Mouse (Mus musculus) hindbrain, postnatal 0 days (tissue): ENCODE measurements at regions not wholly inside any gene's neighbourhood (a gene's known extent, or its start where the extent isn't known, plus 50 kb on each side); places are given as distances from the start of the nearest gene placed in this dataset.

ENCODE experiments used
- ATAC-seq: fragments of 200-750 bp; cut with Nextera tagmentation; 2 replicates; pipeline ENCODE4 v1.8.0; 2017; ENCODE audit warnings: mild to moderate bottlenecking, moderate TSS enrichment, moderate library complexity
- DNase-seq: peaks from one replicate; pipeline ENCODE4 v3.0.0-alpha.2; 2015; ENCODE audit warnings: low spot score
- H3K27ac ChIP-seq: fragments of 300-500 bp; sonication (generic); 2 replicates; pipeline ENCODE4 v1.5.1; 2014; ENCODE audit warnings: mild to moderate bottlenecking
- H3K27me3 ChIP-seq: fragments of 300-500 bp; sonication (generic); 2 replicates; pipeline ENCODE4 v1.6.1; 2014; ENCODE audit warnings: low read length, mixed read lengths; ENCODE audit not compliant: insufficient read depth
- H3K36me3 ChIP-seq: fragments of 300-500 bp; sonication (generic); 2 replicates; pipeline ENCODE4 v1.6.1; 2014; ENCODE audit warnings: low read length, mixed read lengths; ENCODE audit not compliant: insufficient read depth
- H3K4me1 ChIP-seq: fragments of 300-500 bp; sonication (generic); 2 replicates; pipeline ENCODE4 v1.6.1; 2014; ENCODE audit warnings: antibody characterized with exemption, low read length, mixed read lengths; ENCODE audit not compliant: insufficient read depth
- H3K4me2 ChIP-seq: fragments of 300-500 bp; sonication (generic); 2 replicates; pipeline ENCODE4 v1.6.1; 2014; ENCODE audit warnings: low read depth, mild to moderate bottlenecking, low read length, moderate library complexity, mixed read lengths
- H3K4me3 ChIP-seq: fragments of 300-500 bp; sonication (generic); 2 replicates; pipeline ENCODE4 v1.5.1; 2014; ENCODE audit warnings: low read length
- H3K9ac ChIP-seq: fragments of 300-500 bp; sonication (generic); replicated peaks from 2 replicates; pipeline ENCODE4 v1.6.1; 2014; ENCODE audit warnings: mild to moderate bottlenecking, low read length, moderate library complexity, mixed read lengths
- H3K9me3 ChIP-seq: fragments of 300-500 bp; sonication (generic); 2 replicates; pipeline ENCODE4 v1.6.1; 2016; ENCODE audit warnings: low read length, mixed read lengths
- CTCF ChIP-seq: IDR thresholded peaks from 2 replicates; pipeline ENCODE4 v1.5.1; 2016; ENCODE audit warnings: antibody characterized with exemption, control low read depth, low read depth
- WGBS: fragments of 180-500 bp; shearing (Covaris S2); extraction: QIAGEN DNeasy Blood & Tissue Kit; methylation state at CpG from one replicate; pipeline ENCODE4 v1.1.7; 2014; 5-methylcytosine and 5-hydroxymethylcytosine counted together

DNA sequence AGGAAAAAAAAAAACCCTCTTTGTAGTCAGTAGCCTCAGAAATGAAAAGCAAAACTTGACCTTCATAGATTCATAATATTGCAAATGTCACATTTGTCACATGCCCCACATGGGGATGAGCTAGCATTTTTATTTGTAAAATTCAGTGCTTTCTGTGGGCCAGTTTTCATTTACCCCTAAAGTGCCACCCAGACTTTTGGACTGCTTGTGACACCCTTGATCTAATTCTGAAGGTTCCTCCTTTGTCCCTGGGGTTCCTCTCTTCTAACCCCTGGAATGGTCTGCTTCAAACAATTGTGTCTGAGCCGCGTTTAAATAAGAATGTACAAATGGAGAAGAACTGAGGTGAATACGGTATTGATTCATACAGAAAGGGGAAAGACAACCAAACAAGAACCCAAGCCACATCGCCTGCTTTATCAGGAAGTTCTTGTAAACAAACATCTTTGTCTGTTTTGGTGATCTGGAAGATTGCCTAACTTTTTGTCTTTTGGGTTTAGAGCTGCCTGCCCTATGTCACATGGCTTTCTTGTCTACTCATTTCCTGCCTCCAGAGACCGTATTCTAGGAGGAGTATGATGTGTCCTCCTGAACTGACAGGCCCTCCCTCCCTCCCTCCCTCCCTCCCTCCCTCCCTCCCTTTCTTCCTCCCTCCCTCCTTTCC, 203.1 kb upstream of the Gm9833 start:
- Histone ChIP-seq H3K36me3 (no peaks in the 10 kb centered on the region), H3K4me3 (no peak overlapping the region), H3K27ac (no peak overlapping the region), H3K9ac (no peak overlapping the region), H3K4me2 (no peak overlapping the region), H3K27me3 (no peaks in the 10 kb centered on the region), H3K4me1 (peaks cover 8% of the 10 kb centered on the region), H3K9me3 (no peaks in the 10 kb centered on the region)
- TF ChIP-seq CTCF = no peak
- 41% methylated on average over 5 of the region's 5 CpGs for WGBS
- ATAC-seq (no peak), DNase-seq (no peak)

DNA sequence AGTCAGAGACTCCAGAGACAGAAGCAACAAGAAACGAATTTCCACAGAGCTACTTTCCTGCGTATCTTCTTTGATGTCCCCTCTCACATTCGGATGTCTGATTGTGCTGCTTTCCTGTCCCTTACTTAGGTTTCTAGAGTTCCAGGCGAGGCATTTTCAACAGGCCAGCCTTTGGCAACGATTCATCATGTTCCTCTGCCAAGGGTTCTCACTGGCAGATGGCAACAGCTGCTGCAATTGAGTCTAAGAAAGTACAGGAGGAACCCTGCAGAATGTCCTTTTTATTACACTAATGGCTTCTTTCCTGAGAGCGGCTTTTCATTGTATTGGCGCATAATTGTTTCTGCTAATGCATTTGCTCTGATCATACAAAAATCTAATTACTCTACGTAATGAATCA, 202.3 kb upstream of the Gm9833 start:
- no peaks in the 10 kb centered on the region for H3K9me3 ChIP-seq
- WGBS = 20% methylated on average over 8 of the region's 8 CpGs
- no peak overlapping the region for H3K4me3 ChIP-seq
- no peaks in the 10 kb centered on the region for H3K36me3 ChIP-seq
- peaks cover 8% of the 10 kb centered on the region for H3K4me1 ChIP-seq
- peak overlapping the region; percentile 38; the same call in 1 of the 2 replicates for H3K27ac ChIP-seq
- TF ChIP-seq CTCF = no peak
- ATAC-seq (peak; percentile 58; the same call in 1 of the 2 replicates), DNase-seq (peak; percentile 87)
- no peaks in the 10 kb centered on the region for H3K27me3 ChIP-seq
- H3K9ac ChIP-seq = no peak overlapping the region
- H3K4me2 ChIP-seq = no peak overlapping the region

DNA sequence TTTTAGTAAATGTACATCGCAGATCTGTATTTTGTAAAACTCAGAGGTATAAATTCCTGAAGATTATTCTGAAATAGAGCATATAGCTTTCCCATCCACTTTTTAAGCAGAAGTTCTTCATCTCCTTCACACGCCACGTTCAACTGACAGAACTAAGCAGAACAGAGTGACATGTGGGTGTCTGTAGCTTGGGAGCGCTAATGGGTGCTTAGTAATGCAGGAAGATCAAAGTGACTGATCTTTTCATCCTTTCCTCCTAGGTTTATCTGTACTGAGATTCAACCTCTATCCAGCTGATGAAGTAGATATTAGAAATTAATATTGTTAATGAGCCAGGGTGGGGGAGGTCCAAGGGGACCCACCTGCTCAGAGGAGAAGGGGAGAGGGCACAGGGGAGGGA, 201.8 kb upstream of the Gm9833 start:
- no peak overlapping the region for H3K27ac ChIP-seq
- no peak for DNase-seq
- no peaks in the 10 kb centered on the region for H3K27me3 ChIP-seq
- H3K4me2 ChIP-seq = no peak overlapping the region
- peaks cover 8% of the 10 kb centered on the region for H3K4me1 ChIP-seq
- no peak overlapping the region for H3K4me3 ChIP-seq
- ATAC-seq = 0 out of 2 replicates have a peak, but pooled peaks have one; percentile 24
- H3K9ac ChIP-seq = no peak overlapping the region
- 45% methylated on average over 4 of the region's 4 CpGs for WGBS
- no peaks in the 10 kb centered on the region for H3K36me3 ChIP-seq
- TF ChIP-seq CTCF = no peak
- no peaks in the 10 kb centered on the region for H3K9me3 ChIP-seq

DNA sequence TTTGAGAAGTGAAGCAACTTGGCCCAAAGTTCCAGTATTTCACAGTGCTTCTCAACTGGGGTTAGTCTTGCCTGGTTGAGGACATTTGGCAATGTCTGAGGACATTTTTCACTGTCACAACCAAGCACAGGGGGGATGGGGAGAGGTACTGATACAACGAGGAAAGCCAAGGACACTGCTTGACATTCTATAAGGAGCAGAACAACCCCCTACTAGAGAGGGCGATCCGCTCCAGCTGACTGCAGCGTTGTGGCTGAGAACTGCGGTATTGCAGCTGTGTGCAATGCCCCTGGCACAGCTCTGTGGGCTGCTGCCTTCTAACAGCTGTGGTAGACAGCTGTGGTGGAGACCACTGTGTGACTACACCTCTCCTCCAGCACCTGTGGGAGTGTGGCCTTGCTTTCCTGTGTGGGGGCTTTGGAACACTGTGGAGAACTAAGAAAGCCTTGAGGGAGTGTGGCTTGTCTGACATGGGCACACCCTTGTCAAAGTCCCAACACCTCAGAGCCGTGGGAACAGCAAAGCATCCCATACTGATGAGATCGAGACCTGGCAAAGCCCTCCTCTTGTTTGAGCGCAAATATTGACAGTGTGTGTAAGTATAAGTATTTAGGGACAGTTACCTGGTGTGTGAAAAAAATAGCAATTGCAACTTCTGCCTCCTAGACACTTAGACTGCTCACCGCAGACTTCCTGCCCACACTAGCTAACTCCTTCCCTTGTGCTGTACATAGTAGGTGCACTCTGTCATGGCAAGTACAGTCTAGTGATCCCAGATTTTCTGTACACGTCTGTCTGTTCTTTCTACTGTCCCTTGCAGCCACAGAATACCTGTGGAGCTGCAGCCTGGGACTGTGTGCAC, 200.9 kb upstream of the Gm9833 start:
- 68% methylated on average over 10 of the region's 10 CpGs for WGBS
- no peak overlapping the region for H3K27ac ChIP-seq
- H3K4me2 ChIP-seq = no peak overlapping the region
- no peaks in the 10 kb centered on the region for H3K9me3 ChIP-seq
- no peak for TF ChIP-seq CTCF
- no peak overlapping the region for H3K9ac ChIP-seq
- DNase-seq (no peak), ATAC-seq (peak; percentile 58; the same call in 1 of the 2 replicates)
- H3K4me3 ChIP-seq = no peak overlapping the region
- H3K4me1 ChIP-seq = peaks cover 8% of the 10 kb centered on the region
- no peaks in the 10 kb centered on the region for H3K27me3 ChIP-seq
- no peaks in the 10 kb centered on the region for H3K36me3 ChIP-seq

DNA sequence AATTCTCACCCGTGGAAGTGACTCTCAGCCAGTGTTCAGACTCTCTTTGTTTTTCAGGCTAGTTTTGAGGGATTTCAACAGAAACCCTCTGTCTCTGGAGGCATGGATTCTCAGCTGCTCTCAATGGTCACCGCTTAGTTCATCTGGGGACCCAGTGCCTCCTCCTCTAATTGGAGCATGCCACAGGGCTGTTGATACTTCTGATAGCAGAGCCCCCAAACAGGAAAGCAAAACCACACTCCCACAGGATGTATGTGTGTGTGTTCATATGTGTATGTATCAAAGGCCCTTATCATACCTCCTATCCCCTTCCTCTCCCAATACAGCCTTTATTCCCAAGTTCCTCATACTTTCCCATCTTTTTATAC, 200.3 kb upstream of the Gm9833 start:
- Histone ChIP-seq H3K9ac (no peak overlapping the region), H3K4me2 (no peak overlapping the region), H3K27me3 (no peaks in the 10 kb centered on the region), H3K27ac (no peak overlapping the region), H3K36me3 (no peaks in the 10 kb centered on the region), H3K4me1 (peaks cover 8% of the 10 kb centered on the region), H3K9me3 (no peaks in the 10 kb centered on the region), H3K4me3 (no peak overlapping the region)
- TF ChIP-seq CTCF = no peak
- ATAC-seq = no peak
- DNase-seq = no peak
- 82% methylated on average over 2 of the region's 2 CpGs for WGBS

DNA sequence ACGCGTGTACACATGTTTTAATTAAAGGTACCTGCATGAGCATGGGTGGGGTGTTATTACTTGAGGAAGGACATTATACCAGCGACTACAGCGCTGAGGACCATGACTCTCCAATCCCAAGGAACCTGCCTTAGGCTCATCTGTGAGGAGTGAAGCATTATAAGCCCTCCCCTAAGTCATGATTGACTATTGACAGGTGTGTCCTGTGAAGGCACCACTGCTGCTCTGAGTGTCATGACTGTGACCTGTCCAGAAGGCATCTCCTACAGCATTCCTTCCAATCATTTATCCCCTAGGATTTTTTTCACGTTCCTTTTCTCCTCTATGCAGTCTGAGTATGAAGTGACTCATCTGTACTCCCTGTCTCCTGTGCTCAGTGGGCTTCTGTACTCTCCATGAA, 199.9 kb upstream of the Gm9833 start:
- no peak for TF ChIP-seq CTCF
- ATAC-seq (no peak), DNase-seq (no peak)
- Histone ChIP-seq H3K27me3 (no peaks in the 10 kb centered on the region), H3K4me2 (no peak overlapping the region), H3K27ac (no peak overlapping the region), H3K36me3 (no peaks in the 10 kb centered on the region), H3K9ac (no peak overlapping the region), H3K9me3 (no peaks in the 10 kb centered on the region), H3K4me3 (no peak overlapping the region), H3K4me1 (peaks cover 8% of the 10 kb centered on the region)
- WGBS = 91% methylated on average over 5 of the region's 5 CpGs
